Mouse (Mus musculus) ES-CJ7 (cell line): Measurements from ENCODE around the gene Nrxn2.

Experiments
- DNase-seq: peaks from one replicate; pipeline ENCODE4 v3.0.0; 2011; ENCODE audit warnings: low read depth, low spot score

The Nrxn2 gene

DNA sequence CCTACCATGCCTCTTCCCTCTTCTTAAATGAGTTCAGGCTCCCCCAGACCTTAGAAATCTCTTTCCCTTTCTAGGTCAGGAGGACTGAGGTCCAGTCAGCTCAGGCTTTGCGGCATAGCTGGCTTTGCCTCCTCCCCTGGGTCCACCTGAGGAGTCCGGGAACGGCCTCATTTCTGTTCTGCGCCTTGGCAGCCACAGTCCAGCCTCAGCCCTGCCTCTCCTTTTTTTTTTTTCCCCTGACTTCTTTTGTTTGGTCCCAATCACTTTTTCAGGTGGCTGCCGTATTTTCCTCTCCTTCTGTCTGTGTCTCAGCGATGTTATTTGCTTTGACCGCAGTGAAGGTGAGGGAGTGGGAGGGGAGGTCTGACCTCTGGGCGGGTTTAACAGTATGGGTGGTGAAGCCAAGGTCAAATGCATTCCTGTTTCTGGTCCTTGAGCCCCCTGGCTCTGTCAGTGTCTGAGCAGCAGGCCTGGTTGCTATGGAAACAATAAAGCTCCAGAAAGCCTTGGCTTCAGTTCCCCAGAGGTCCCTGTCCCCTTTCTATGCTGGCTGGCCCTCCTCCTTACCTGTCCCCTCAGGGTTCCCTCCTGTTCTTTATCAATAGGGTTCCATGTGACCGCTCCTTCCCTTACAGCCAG lies 34.3 kb downstream of the Nrxn2 start:
- peak; percentile 90 for DNase-seq

DNA sequence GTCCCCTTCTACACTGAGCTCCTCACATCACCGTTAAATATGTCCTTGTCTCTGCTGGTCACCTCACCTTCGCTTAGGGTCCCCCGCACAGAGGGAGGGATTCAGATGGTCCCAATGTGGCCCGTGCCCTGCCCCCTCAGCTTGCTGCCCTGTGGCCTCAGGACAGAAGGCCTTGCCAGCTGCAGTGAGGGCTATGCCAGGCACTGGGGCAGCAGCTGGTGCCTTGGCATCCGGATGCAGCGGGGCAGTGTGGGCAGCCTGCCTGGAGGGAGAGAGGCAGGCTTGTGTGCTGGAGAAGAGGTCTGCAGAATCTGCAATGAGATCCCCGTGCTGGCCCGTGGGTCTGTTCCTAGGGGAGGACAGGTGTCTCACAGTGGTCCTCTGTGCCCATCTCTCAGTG lies 34.8 kb downstream of the Nrxn2 start:
- no peak for DNase-seq

DNA sequence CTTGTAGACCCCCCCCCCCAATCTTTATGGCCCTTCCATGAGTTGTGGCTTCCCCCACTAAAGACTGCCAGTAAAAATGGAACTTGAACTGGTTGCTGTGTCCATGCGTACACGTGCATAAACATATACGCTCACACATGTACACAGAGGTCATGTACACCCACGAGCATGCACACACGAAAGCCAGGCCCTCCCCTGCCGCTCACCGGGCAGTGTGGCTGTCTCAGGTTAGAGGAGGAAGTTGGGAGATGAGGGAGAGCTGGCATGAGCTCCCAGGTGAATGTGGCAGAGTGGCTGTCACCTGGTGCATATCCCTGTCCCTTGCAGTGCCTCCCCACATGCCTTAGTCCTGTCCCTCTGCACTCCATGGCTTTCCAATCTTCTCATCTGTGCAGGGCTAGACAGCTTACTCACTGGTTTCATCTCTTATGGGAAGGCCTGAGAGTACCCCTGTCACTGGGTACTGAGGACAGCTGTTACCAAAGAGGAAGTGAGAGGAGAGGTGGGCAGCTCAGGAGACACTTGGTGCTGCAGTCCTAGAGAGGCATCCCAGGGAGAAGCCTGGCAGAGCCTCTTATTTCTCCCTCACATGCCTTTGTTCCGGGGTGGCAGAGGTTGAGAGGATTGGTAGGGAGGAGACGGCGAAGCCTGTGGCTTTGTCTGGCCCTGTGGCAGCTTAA lies 35.6 kb downstream of the Nrxn2 start:
- no peak for DNase-seq

DNA sequence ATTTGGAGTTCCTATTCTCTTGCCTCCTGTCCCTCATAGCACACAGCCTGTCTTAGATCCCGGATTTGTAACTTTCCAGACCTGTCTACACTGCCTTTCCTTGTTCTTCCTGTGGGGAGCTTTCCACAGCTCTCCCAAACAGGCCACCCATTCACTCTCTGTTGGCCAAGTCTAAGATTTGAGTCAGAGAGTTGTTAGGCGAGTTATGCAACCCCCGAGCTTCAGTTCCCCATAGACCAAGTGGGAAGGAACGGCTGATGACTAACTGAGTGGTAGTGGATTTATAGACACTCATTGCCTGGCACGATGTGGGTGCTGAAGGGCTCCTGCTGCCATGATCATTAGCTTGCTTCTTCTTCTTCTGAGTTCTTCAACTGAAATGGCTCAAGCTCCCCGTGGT lies 41.0 kb downstream of the Nrxn2 start:
- no peak for DNase-seq

DNA sequence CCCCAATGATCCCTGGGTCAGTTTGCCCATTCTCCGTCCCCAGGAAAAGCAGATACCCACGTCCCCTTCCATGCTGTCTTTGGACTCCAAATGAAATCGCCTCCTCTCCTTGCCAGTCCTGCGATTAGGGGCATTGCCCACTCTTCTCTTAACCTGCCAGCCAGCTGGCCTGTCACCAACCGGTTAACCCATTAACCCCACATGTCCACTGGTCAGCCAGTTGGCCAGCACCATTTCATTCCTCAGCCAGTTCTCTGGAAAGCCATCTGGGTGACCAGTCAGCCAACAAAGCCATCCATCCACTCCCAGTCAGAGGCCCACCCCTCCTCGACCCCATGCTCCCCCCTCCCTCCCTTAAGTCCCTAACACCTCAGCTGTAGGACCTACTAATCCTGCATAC lies 44.3 kb downstream of the Nrxn2 start:
- DNase-seq = no peak

GRCm38 (mm10) chr19:6464306-6465071 lies 46.0 kb downstream of the Nrxn2 start:
- peak; percentile 37 for DNase-seq

DNA sequence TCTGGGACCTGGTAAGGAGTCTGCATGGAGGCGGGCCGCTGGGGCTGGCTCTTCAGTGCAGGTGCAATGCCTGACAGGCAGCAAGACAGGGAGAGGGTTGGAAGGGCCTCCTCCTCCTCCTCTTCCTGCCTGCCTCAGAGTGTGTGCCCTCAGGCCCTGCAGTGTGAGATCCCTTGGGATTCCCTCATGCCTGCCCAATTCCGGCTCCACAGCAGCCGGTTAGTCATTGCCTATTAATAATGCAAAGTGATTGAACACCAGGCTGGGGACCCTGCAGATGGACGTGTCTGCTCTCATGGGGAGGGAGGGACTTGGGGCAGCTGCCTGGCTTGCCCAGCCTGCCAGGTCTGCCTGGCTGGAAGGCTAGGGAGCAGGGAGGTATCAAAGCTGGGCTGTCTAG lies 46.6 kb downstream of the Nrxn2 start:
- DNase-seq = no peak

- DNase-seq = peak; percentile 40
These were observed 48.4 kb downstream of the Nrxn2 start for GRCm38 (mm10) chr19:6466945-6467344.

GRCm38 (mm10) chr19:6467374-6467979 lies 48.9 kb downstream of the Nrxn2 start:
- no peak for DNase-seq

- no peak for DNase-seq
These were observed 53.1 kb downstream of the Nrxn2 start for GRCm38 (mm10) chr19:6471630-6472029.

DNA sequence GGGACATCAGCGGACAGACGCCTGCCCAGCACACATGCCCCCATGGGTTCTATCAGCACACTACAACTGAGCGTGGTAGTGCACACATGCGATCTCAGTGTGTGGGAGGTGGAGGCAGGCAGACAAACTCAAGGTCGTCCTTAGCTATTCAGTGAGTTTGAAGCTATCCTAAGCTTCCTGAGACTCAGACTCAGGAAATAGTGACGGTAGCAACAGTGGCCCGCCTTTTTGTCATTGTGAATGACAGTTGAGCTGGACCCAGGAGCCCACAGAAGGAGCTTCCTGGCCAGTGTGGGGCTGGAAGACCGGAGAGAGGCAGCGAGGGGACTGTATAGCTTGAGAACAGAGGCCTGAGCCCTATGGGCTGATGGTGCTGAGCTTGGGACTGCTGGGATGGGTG lies 54.3 kb downstream of the Nrxn2 start:
- DNase-seq = no peak

GRCm38 (mm10) chr19:6474706-6475105 lies 56.2 kb downstream of the Nrxn2 start:
- DNase-seq = no peak

DNA sequence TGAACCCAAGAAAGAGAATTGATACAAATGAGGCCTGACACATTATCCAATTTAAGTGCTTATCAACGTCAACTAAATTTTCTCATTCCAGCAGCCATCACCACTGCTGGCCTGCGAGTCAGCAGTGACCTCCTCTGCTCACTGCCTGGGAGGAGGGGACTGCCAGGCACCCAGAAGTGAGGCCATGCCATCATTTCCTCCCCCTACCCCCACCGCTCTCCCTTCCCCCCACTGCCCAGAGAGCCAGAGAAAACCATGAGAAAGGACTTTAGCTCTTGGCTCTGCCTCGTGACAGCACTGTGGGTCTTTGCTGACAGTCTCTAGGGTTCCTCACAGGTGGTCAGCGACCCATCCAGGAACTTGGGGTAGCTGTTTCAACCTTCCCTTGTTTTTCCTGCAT lies 56.6 kb downstream of the Nrxn2 start:
- DNase-seq = no peak

- no peak for DNase-seq
These were observed 58.5 kb downstream of the Nrxn2 start for GRCm38 (mm10) chr19:6477007-6477406.

- DNase-seq = no peak
These were observed 60.0 kb downstream of the Nrxn2 start for GRCm38 (mm10) chr19:6478566-6478965.

DNA sequence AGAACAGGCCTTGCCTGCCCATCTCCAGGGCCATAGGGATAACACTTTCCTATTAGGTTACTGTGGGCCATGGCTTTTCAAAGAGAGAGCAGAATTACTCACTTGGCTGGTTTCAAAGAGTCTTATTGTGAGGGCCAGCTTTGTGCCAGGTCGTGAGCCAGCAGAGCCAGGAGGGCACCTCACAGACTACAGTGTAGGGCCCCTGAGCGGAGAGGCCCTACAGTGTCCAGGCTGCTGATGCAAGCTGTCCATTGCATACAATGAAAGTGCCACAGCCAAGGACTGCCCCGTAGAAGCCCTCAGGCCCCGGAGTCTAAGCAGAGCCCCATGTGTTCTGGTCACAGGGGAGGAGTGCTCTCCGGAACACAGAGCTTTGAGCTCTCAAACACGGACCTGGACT lies 64.4 kb downstream of the Nrxn2 start:
- DNase-seq = no peak

- no peak for DNase-seq
These were observed 66.6 kb downstream of the Nrxn2 start for GRCm38 (mm10) chr19:6485059-6485630.

DNA sequence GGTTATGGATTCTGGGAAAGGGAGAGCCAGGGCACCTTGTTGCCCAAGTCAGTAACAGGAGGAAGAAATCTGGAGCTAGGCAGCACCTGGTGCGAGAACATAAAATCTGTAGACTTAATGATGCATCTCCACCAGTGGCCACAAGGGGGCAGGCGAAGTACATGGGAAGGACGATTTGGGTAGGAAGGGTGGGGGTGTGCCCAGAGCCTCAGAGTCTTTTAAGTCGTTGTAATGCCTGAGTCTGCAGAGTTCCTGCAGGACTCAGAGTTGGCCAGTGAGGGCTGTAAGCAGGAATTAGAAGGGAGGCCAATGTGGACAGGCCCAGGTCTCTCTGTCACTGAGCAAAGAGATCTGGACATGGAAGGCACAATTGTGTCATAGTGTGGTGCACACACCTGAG lies 70.5 kb downstream of the Nrxn2 start:
- peak; percentile 92 for DNase-seq

GRCm38 (mm10) chr19:6491538-6491937 lies 73.0 kb downstream of the Nrxn2 start:
- DNase-seq = no peak

GRCm38 (mm10) chr19:6492124-6492523 lies 73.6 kb downstream of the Nrxn2 start:
- DNase-seq = peak; percentile 82

GRCm38 (mm10) chr19:6493219-6493618 lies 74.7 kb downstream of the Nrxn2 start:
- no peak for DNase-seq

DNA sequence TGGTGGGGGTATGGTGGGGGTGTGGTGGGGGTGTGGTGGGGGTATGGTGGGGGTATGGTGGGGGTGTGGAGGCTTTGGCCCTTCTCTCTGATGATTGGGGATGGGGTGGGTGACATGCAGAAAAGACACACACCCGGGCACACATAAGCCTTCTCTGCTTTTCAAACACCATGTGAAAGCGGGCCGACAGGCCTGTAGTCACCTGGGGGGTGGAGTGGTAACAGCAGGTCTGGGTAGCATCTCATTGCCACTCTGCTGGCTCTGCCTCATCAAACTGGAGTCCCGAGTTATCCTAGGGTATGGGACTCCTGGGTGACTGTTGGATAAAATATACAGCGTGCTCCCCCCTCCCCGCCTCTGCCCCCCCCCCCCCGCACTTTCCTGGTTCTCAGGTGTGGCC lies 75.5 kb downstream of the Nrxn2 start:
- no peak for DNase-seq
